Mouse (Mus musculus) lung, adult 18-20 months (tissue): Measurements from ENCODE around the gene Dyrk1a.

Experiments used
- DNase-seq, 2 experiments: peaks; one replicate each; pipeline ENCODE4 v3.0.0; 2022; ENCODE audit warnings: mixed read lengths in 2 of 2

The Dyrk1a gene

DNA sequence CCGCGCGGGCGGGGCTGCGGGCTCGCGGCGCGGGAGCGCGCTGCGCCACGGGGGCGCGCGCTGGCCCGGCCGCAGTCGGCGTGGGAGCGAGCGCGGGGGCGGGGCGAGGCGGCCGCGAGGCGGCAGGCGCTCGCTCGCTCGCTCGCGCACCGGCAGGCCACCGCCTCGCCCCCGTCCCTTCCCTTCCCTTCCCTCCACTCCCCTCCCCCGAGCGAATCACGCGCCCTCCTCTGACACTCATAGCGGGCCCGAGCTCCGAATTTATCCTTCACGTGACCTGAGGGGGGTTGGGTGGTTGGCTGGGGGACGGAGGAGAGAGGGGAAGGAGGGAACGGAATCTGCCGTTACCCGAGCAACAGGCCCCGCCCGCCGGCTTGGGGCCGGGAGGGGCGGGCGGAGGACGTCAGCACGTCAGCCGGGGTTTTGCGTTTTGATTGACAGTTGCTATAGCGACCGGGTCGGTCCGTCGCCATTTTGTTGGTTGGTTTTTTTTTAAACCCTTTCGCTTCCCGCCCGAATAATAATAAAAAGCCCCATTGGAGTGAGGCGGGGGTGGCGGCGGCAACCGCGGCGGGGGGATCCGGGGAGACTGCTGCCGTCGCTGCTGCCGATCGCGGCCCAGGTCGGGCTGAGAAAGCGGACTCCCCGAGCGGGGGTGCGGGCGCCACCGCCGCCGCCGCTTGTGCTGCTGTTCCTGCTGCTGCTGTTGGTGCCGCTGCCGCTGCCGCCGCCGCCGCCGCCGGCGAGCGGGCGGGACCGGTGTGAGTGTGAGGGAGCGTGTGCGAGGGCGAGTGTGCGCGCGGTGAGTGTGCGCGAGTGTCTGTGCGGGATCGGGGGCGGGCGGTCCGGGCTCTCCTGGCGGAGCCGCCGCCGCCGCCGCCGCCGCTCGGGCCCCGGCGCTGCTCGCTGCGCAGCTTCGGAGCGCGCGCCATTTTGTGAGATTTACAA is at the start of gene Dyrk1a:
Dyrk1a (plus strand) TSS at position 782 of the 948 bp plus-strand sequence.
- peak; percentile 99 to 100 for DNase-seq

DNA sequence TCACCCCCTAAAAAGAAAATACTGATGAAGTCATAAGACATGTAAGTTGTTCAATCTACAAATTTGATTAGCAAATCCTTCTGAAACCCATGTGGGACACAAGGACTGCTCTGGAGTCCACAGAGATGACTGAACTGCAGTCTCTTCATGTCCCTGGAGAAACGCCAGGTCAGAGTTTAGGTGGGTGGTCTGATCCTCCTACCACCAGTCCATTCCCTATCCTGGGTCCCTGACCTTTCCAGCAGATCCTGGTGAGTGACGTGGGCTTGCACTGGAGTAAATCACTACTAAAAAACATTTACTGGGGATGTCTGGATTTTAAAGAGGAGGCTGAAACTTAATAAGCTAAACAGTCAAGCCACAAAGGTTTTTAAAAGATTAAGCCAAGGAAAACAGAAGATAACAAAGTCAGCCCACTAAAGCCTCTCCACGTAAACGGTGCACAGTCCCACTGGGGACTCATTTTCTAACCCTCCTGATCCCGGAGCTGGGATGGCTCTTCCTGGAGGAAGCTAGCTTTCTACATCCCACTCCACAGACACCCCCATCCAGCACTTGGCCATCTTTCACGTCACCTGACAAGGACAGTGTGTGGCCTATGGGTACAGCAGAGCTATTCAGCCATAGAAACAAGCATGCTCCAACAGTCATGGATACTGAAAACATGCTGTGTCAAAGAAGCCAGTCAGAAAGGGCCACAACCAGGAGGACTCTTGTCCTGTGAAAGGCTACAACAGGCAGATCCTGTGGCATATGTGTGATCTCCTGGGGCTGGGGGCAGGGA is 46.0 kb upstream of the Dyrk1a start:
- no peak for DNase-seq

DNA sequence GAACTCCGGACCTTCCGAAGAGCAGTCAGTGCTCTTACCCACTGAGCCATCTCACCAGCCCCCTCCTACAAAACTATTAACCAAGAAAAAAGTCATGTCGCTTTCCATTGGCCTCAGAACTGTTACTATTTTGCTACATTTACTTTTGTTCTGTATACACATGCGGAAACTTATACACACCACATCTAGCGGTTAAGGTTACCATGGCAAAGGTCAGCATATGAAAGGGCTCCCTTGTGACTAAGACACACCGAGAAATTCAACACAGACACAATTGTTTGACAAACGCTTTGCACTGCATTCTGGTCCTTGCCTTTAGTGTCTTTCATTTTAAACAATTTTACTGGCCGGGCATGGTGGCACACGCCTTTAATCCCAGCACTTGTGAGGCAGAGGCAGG is 45.1 kb upstream of the Dyrk1a start:
- DNase-seq: no peak

DNA sequence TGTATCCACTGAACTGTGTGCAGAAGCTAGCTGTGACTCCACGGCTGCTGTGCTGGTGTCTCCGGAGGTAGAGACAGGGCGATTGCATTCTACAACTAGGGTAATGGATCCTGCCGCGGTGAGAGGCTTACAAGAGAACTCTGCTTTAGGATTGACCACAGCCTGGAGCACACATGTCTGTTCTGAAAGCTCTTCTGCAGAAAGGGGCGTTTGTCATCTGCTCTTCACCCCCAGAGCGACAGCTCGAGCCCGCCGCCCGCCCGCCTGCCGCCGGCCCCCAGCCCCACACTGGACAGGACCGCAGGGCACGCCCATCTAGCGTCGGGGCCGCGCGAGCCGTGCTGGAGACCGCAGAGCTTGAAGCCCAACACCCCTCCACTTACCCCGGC is 43.9 kb upstream of the Dyrk1a start:
- no peak for DNase-seq

DNA sequence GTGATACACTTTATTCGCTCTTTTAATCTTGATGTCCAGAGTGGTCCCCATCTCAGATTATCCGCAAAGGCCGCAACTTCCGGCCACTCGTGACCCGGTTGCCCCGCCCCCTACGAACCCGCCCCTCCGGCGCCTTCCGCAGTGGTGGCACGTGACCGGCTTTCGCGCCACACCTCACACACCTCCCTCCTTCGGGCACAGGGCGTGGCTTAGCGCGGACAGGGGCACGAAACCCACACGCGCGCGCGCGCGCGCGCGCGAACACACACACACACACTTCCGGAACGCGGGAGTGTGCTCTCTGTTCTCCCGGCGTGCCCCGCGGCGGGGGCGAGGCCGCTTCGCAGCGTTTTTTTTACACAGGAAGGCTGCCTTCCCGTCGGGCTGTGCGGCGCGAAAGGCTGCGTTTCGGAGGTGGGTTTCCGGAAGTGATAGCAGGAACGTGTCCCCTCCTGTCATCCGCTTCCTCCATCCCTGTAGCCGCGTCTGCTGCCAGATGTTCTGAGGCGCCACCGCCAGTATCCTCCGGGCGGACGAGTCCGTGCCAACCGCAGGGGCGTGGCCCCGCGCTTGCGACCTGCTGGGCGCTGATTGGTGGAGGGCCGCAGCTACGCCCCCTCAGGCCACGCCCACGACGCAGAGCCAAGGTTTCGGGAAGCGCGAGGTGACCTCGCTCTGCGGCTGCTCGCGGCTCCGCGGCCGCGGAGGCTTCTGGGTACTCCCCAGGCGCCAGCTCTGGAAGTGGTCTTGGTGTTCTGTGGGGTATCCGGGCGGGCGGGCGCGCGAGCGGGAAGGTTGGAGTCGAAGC is 43.3 kb upstream of the Dyrk1a start, which contains the start of gene Vps26c:
Vps26c (minus strand) TSS at position 487 of the 808 bp plus-strand sequence.
- peak; percentile 97 for DNase-seq

DNA sequence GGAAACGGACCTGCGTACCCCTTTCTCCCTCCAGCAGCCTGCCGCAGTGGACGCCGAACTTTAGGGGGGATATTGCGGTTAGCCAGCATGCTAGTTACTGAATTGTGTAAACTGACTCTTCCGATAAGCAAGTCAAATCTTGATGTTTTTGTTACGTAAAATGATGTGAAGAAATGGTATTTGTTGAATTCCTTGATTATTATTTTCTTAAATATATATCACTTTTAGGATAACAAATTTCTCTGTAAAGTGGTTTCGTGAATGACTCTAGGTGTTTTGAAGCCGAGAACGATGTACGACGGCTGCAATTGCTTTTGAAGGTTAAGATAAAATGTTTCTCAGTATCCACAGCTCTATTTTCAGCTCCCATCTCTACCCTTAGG is 42.7 kb upstream of the Dyrk1a start:
- no peak for DNase-seq

DNA sequence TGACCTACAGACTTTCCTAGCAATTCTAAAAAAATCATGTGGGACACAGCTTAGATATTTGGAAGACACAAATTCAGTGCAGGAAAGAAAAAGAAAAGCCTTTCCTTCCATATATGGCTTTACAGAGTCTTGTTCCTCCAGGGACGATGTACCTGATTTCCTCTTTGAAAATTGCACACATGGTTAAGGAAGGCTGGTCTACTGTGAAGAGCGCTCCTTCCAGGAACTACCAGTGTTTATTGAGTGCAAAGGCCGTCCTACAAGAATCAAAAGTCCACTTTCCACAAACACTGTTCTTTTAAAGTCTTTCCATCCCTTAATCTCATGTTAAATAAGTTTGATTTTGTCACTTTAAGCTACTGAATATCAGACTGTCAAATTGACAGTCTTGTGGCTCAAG is 42.3 kb upstream of the Dyrk1a start:
- DNase-seq: no peak

DNA sequence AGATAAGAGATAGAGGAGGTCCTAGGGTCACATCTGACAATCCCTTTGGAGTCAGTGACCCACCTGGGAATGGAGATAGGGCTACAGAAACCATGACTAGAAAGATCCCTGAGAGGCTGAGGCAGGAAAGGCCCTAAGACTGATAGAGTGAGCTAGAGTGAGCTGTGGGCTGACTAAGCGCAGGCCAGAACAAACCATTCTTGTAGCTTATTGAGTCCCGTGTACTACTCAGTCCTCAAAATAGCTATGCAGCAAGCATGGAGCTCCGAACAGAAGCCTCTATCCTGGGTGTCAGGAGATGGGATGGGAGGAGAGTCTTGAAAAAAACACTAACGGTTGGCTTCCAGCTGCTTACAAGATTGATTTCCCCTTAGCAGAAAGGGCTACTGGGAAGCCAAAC is 38.5 kb upstream of the Dyrk1a start:
- DNase-seq: no peak

DNA sequence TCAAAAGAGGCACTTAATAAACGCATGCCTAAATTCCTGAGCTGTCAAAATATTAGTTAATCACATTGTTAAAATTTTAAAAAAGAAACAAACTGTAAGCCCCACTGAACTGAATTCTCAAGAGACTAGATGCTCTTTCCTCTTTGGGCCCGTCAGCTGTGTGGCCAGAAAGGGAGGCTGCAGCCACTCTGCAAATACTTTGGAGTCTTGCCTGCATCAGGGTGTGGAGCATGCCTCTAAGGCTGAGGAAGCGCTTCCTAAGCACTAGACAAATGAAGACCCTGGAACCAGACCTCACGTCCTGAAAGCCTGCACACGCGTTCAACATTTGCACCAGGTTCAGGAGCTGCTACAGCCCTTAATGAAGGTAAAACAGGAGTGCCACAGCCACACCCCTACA is 36.1 kb upstream of the Dyrk1a start:
- DNase-seq: no peak

DNA sequence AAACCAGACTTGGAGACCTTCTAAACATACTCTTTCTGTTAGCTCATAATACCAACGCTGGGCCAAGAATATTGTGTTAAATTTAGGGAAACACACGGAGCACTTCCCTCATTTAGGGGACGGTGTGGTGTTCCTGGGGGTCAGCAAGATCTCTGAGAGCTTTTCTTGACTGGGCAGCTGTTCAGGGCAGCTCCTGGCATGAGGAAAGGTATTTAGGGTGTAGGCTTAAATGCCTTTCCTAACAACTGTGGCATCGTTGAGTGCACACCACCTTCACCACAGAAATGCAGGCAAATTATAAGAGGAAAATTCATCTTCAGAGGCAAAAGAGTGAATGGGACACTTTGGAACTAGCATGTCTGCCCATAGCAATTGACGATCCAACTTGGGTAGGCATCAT is 34.1 kb upstream of the Dyrk1a start:
- no peak for DNase-seq

DNA sequence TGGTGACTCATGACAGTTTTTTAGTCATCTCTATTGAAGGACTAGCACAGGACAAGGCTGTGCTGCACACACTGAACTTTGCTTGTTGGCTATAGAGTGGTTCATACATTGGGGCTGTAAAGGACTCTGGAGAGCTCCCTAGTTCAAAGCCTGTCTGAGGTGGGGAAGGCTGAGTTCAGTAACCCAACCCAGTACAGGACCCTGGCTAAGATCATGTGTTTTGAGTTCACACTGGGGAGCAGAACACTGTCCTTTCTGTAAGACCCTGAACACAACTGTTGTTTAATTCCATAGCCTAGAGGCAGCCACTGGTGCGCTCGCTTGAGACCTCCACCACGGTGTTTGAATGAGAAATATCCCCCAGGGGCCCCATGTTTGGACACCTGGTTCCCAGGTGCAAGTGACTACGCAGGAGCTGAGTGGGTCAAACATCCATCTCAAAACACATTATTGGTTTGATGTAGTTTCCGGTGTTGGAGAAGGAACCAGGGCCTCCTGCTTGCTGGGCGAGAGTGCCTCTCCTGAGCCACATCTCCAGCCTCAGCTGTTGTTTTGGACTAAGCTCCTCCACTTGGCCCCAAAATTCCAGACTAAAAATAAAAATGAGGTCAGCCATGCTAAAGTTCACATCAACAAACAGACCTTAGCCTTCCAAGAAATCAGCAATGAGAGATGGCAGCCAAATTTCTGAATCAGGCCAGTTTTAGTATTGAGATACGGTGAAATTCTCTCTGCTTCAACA is 33.2 kb upstream of the Dyrk1a start:
- peak; percentile 27 to 57 for DNase-seq

DNA sequence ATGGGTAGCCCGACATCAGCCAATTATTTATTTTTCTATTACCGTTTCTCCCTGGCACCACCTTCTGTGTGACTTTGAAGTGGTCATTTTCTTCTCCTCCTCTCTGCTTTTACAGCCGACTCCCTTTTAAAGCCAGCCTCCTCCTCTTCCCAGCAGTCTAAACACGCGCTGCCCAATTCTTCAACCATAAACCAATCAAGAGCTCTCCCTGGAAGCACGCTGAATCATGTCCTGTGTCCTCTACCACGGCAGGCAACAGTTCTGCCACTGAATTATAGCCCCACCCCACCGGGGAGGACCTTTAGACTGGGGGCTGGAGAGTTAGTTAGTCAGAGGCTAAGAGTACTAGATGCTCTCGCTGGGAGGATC is 32.7 kb upstream of the Dyrk1a start:
- peak; percentile 38 to 47 for DNase-seq

DNA sequence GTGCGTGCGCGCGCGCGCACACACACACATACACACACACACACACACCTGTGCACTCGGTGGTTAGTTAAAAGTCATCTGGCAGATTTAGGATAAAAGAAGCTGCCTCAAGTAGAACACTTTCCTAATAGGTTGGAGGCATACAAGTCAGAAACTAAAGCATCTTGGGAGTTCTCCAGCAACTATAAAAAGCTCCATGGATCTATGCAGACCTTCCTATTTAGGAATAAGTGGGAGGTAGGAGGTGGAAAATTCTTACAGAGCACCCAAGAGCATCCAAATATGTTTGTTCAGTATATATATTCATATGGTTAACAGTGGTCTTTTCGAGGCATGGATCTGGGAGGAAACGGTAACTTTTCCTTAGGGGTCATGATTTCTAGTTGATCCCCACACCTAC is 29.7 kb upstream of the Dyrk1a start:
- no peak for DNase-seq

DNA sequence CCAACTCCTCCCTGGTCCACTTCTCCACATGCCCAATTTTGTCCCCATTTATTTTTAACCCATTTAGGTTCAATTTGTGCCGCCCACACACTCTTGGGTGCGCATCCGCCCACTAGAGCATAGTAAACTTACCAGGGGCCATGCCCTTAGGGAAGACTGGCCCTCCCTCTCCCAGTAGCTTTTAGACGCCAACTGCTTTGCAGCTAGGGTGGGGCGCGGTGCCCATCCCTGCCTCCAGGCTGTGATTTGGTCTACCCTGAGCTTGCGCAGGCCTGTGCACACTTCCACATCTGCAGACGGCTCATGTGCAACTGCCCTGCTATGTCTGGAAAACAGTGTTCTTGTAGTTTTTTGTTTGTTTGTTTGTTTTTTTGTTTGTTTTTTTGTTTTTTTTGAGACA is 26.9 kb upstream of the Dyrk1a start:
- DNase-seq: no peak

DNA sequence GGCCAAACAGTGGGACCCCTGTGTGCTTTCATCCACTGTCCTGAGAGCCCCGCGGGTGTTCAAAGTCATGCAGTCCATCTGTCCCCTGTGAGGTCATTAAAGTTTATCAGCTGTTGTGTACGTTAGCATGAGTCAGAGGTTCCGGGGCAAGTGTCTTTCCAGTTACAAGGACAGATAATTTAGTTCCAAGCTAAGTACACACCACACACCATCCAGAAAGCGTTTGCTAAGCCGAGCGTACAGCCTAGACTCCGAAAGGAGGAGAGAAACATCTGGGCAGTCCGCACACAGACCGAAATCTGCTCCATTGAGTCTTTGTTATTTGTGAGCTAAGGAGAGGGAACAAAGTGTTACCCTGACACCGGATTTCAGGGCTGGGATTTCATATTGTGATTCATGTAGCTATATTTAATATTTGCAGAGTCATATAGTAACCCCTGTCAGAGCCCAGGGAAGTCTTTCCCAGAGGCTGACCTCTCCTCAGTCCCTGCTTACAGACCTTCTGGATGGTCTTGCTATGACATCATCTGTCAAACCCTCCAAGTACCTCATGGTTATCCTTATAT is 25.2 kb upstream of the Dyrk1a start:
- no peak for DNase-seq

DNA sequence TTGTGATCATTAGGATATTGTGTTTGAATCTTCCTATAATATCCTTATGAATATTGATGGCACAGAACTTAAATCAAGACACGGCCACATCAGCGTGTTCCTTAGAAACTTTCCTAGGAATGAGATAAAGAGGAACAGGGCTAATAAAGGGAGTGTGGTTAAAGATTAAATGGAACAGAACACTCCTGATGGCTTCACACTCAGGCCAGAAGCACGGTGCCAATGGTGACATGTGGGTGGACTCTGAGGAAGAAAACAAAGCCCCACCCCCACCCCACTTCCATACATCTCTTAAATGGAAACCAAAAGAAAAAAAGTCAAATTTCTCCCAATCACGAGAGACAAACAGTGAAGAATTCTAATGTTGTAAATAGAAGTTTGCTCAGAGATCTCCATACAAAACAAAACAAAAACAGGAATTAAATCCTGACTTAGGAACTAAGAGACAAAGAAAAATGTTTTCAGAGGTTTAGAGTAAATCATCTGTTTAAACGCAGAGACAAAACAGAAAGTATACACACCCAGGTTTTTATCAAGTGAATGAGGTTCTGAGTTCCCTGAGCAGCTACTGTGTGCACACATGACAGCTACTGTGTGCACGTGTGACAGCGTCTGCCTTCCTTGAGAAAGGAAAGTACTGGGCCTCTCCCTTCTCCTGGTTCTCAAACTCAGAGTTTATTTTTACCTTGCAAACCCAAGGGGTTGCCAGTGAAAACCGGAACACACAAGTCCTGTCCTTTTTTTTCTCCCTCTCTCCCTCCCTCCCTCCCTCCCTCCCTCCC is 23.8 kb upstream of the Dyrk1a start:
- DNase-seq: no peak

DNA sequence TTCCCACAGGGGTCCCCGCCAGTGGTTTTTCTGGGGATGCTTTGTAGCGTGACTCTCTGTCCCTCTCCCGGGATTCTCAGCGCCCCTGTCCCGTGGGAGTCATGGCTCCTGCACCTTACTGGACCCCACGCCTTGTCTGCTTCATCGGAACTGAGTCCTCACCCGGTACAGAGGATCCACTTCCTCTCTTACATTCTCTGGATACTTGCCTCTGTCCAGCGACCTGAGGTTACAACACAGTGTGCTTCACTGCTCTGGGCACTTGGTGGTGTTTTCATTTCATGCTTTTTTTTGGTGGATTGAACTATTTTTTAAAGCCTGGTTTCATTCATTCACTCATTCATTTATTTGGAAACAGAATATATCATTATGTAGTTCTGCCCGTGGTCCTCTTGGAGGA is 20.0 kb upstream of the Dyrk1a start:
- no peak for DNase-seq

DNA sequence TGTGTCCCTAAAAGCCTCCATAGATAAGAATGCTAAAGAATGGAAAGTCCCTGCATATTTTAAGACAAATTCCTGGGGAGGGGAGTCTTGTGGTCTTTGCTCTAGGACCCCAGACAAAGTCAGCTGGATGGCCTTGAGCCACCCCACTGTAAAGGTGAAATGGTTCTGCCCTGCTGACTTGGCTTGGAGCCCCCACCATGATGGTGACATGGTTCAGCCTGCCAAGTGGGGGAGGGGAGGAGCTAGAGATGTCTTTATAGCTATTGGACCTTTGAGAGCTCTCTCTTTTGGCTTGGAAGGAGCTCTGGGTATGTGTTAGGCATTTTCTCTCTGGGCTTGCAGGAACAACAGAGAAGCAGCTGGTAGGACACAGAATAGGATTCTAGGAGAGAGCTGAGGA is 17.9 kb upstream of the Dyrk1a start:
- DNase-seq: no peak

DNA sequence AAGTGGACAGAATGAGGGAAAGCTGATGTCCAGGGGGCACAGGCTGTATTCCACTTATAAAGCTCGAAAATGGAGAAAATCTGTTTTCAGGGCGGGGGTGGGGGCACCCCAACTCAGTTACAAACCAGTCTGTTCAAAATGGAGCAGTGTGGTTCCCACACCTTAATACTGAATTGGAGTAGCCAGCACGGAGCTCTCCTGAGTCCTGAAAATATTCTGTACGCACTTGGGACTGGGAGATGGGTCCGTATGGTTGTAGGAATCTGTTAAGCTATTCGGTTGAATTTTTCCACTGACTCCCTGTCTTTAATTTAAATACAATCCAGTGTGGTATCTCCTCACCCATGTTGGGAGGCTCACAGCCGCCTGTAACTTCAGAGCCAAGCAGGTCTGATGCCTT is 14.5 kb upstream of the Dyrk1a start:
- no peak for DNase-seq

DNA sequence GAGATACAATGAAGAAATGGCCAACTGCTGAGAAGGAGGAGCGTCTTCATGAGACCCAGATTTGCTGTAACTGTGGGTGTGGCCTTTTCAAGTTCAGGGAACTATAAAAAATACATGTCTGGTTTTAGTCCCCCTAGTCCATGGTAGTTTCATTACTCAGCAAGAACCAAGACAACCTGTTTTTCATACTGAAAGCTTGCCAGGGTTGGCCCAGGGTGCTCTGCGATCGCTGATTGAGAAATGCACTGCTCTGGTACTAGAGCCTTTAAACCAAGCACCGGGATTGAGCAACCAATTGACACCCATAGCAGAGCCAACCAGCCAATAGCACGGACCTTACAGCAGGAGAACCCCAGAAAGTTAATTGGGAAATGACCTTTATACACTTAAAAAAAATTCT is 13.6 kb upstream of the Dyrk1a start:
- peak; percentile 70 to 84 for DNase-seq

DNA sequence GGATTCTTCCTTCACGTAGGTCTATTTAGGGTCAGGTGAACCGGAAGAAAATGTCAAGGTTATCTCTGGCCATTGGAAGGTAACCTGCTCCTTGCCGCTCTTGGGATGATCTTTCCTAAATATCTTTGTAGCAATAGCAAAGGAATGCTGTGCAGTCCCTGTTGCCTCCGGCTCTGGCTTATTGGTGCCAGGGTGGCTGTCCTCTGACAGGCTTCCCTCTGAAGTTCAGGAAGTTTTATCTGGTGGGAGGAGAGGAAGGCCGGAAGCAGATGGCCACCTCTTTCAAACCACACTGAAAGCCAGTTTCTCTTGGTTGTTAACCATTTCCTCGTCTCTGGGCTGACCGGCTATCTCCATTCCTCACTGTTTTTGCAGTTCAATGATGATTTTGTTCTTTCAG is 10.5 kb upstream of the Dyrk1a start:
- no peak for DNase-seq
